Mouse (Mus musculus) myocyte (in vitro differentiated cells): Measurements from ENCODE around the gene Gpr12. TPM values are rescaled to one million over a fixed set of nuclear protein-coding genes. Genes with fewer than 3 reads are reported as not detected.
"Not testable (repeated sequence)": the region's sequence is repeated elsewhere in the genome, so short reads cannot be mapped to it uniquely, and the experiment has no call there.

ENCODE experiments used
- H3K27me3 ChIP-seq: one replicate; pipeline ENCODE4 v1.6.1; 2011; ENCODE audit not compliant: control insufficient read depth, insufficient read depth, insufficient read length
- H3K36me3 ChIP-seq: one replicate; pipeline ENCODE4 v1.6.1; 2011; ENCODE audit not compliant: control insufficient read depth, insufficient read depth
- H3K4me2 ChIP-seq: one replicate; pipeline ENCODE4 v1.6.1; 2011; ENCODE audit warnings: low read depth, control low read depth
- H3K4me3 ChIP-seq: one replicate; pipeline ENCODE4 v1.5.1; 2011; ENCODE audit warnings: mild to moderate bottlenecking, control low read depth, moderate library complexity
- H3K79me2 ChIP-seq: one replicate; pipeline ENCODE4 v1.6.1; 2011; ENCODE audit not compliant: control insufficient read depth, insufficient read depth
- H3ac ChIP-seq: one replicate; pipeline ENCODE4 v1.6.1; 2011; ENCODE audit not compliant: control insufficient read depth, insufficient read length
- E2F4 ChIP-seq: IDR thresholded peaks from one replicate; pipeline ENCODE4 v1.6.1; 2011; ENCODE audit warnings: mild to moderate bottlenecking, control low read depth, moderate library complexity; ENCODE audit not compliant: insufficient read depth
- MAX ChIP-seq: IDR thresholded peaks from one replicate; pipeline ENCODE4 v1.6.1; 2011; ENCODE audit warnings: low read depth, mild to moderate bottlenecking, control low read depth
- MYOD1 ChIP-seq, 3 experiments: IDR thresholded peaks; one replicate each; pipeline ENCODE4 v1.6.1; 2011; ENCODE audit warnings: control low read depth in 2 of 3, low read depth in 2 of 3, mild to moderate bottlenecking in 2 of 3, moderate library complexity in 1 of 3; ENCODE audit not compliant: insufficient read length in 2 of 3, control insufficient read depth in 1 of 3
- MYOG ChIP-seq, 3 experiments: IDR thresholded peaks; one replicate each; pipeline ENCODE4 v1.6.1; 2011; ENCODE audit warnings: control low read depth in 2 of 3, low read depth in 2 of 3, mild to moderate bottlenecking in 2 of 3; ENCODE audit not compliant: insufficient read length in 2 of 3, control insufficient read depth in 1 of 3, insufficient read depth in 1 of 3
- POLR2A ChIP-seq: IDR thresholded peaks from one replicate; pipeline ENCODE4 v1.6.1; 2011; ENCODE audit warnings: low read depth, mild to moderate bottlenecking, control low read depth, moderate library complexity; ENCODE audit not compliant: insufficient read length
- REST ChIP-seq: IDR thresholded peaks from one replicate; pipeline ENCODE4 v1.6.1; 2011; ENCODE audit warnings: mild to moderate bottlenecking, control low read depth, moderate library complexity; ENCODE audit not compliant: insufficient read depth, insufficient read length
- SRF ChIP-seq: IDR thresholded peaks from one replicate; pipeline ENCODE4 v1.6.1; 2011; ENCODE audit warnings: low read depth; ENCODE audit not compliant: control insufficient read depth, insufficient read length
- TCF12 ChIP-seq: IDR thresholded peaks from one replicate; pipeline ENCODE4 v1.6.1; 2011; ENCODE audit warnings: mild to moderate bottlenecking, control low read depth; ENCODE audit not compliant: poor library complexity, insufficient read depth, severe bottlenecking
- TCF3 ChIP-seq: IDR thresholded peaks from one replicate; pipeline ENCODE4 v1.6.1; 2011; ENCODE audit warnings: low read depth, control low read depth; ENCODE audit not compliant: insufficient read length
- USF1 ChIP-seq: IDR thresholded peaks from one replicate; pipeline ENCODE4 v1.6.1; 2011; ENCODE audit warnings: low read depth, mild to moderate bottlenecking, control low read depth, moderate library complexity
- polyA plus RNA-seq: library from polyadenylated mRNA; unstranded; fragments of >200 nt; fragmentation: generic; extraction: Trizol; gene quantifications from one replicate; pipeline ENCODE4 v1.2.1, GENCODE M21; 2012; ENCODE audit warnings: missing spikeins

Gpr12 gene
- polyA plus RNA-seq, 1 experiment: not detected

- TF ChIP-seq E2F4: no peak
- no peak for TF ChIP-seq MAX
- no peak for TF ChIP-seq REST
- TF ChIP-seq TCF12: no peak
- no peak for TF ChIP-seq POLR2A
- no peak for TF ChIP-seq MYOD1 (IDR thresholded peaks at IDR 0.05; ENCODE audit: control insufficient read depth in 1 of 3, insufficient read length in 2 of 3, low read depth in 2 of 3)
- no peak for TF ChIP-seq MYOG (IDR thresholded peaks at IDR 0.05; ENCODE audit: control insufficient read depth in 1 of 3, insufficient read depth in 1 of 3, insufficient read length in 2 of 3, low read depth in 2 of 3)
- no peaks in the 10 kb centered on the region for H3K79me2 ChIP-seq
- no peak overlapping the region for H3ac ChIP-seq
- H3K27me3 ChIP-seq: no peaks in the 10 kb centered on the region
- no peak overlapping the region for H3K4me3 ChIP-seq
- H3K36me3 ChIP-seq: no peaks in the 10 kb centered on the region
- no peak overlapping the region for H3K4me2 ChIP-seq
Observed at GRCm38 (mm10) chr5:146576668-146577067, 8.4 kb downstream of the Gpr12 start.

GRCm38 (mm10) chr5:146572735-146573042 is 12.3 kb downstream of the Gpr12 start:
- H3K36me3 ChIP-seq, H3K4me2 ChIP-seq, H3ac ChIP-seq, H3K4me3 ChIP-seq, H3K27me3 ChIP-seq, H3K79me2 ChIP-seq: not testable (repeated sequence)

GRCm38 (mm10) chr5:146571830-146572734 is 13.0 kb downstream of the Gpr12 start:
- not testable (repeated sequence) for H3K27me3 ChIP-seq, H3K79me2 ChIP-seq, H3K36me3 ChIP-seq, H3K4me2 ChIP-seq, H3ac ChIP-seq, H3K4me3 ChIP-seq

- not testable (repeated sequence) for H3K4me2 ChIP-seq, H3K4me3 ChIP-seq, H3ac ChIP-seq, H3K36me3 ChIP-seq, H3K27me3 ChIP-seq, H3K79me2 ChIP-seq
Observed at GRCm38 (mm10) chr5:146570179-146570578, 14.9 kb downstream of the Gpr12 start.

GRCm38 (mm10) chr5:146567054-146567453 is 18.0 kb downstream of the Gpr12 start:
- Histone ChIP-seq H3K36me3 (no peaks in the 10 kb centered on the region), H3K27me3 (no peaks in the 10 kb centered on the region), H3K79me2 (no peaks in the 10 kb centered on the region), H3K4me3 (no peak overlapping the region), H3K4me2 (no peak overlapping the region), H3ac (no peak overlapping the region)
- TF ChIP-seq SRF (no peak), MAX (no peak), TCF12 (no peak), REST (no peak)

- H3ac ChIP-seq: no peak overlapping the region
- TF ChIP-seq TCF3: no peak
- no peak for TF ChIP-seq USF1
- TF ChIP-seq MYOD1 (IDR thresholded peaks at IDR 0.05; ENCODE audit: control insufficient read depth in 1 of 3, insufficient read length in 2 of 3, low read depth in 2 of 3): no peak
- no peak overlapping the region for H3K4me3 ChIP-seq
Observed at GRCm38 (mm10) chr5:146564259-146564658, 20.8 kb downstream of the Gpr12 start.

GRCm38 (mm10) chr5:146555836-146556235 is 29.2 kb downstream of the Gpr12 start, which contains the start of gene Gm3415:
TSS of gene Gm3415 (plus strand) at chr5:146556136.
- H3K36me3 ChIP-seq, H3K27me3 ChIP-seq, H3K4me3 ChIP-seq, H3K4me2 ChIP-seq, H3K79me2 ChIP-seq, H3ac ChIP-seq: not testable (repeated sequence)

More at GRCm38 (mm10) chr5:146564259-146564658, 20.8 kb downstream of the Gpr12 start:
- H3K36me3 ChIP-seq: no peaks in the 10 kb centered on the region
- no peak overlapping the region for H3K4me2 ChIP-seq
- H3K27me3 ChIP-seq: no peaks in the 10 kb centered on the region
- no peaks in the 10 kb centered on the region for H3K79me2 ChIP-seq

- not testable (repeated sequence) for H3K27me3 ChIP-seq, H3K4me3 ChIP-seq, H3K79me2 ChIP-seq, H3K4me2 ChIP-seq, H3ac ChIP-seq, H3K36me3 ChIP-seq
Observed at GRCm38 (mm10) chr5:146537347-146537746, 47.7 kb downstream of the Gpr12 start, which contains the start of gene Gm3409. TSS of gene Gm3409 (plus strand) at chr5:146537647.
